Mouse (Mus musculus) liver, adult 2 months (tissue): ENCODE measurements around the gene Epb41l3. TPM values are rescaled to one million over a fixed set of nuclear protein-coding genes. Genes with fewer than 3 reads are reported as not detected.

ENCODE experiments used
- DNase-seq: peaks from one replicate; pipeline ENCODE4 v3.0.0-alpha.2; 2011; ENCODE audit warnings: low read depth, low spot score; ENCODE audit errors: extremely low read depth
- H3K27ac ChIP-seq: fragments of 200-500 bp; replicated peaks from 2 replicates; pipeline ENCODE4 v1.5.1; 2012; ENCODE audit warnings: low read depth, mild to moderate bottlenecking, control low read depth, inconsistent platforms, low read length; ENCODE audit not compliant: insufficient read depth
- H3K27me3 ChIP-seq: fragments of 200-500 bp; 2 replicates; pipeline ENCODE4 v1.6.1; 2012; ENCODE audit warnings: mild to moderate bottlenecking, moderate library complexity, low read length, inconsistent platforms; ENCODE audit not compliant: control insufficient read depth, insufficient read depth
- H3K36me3 ChIP-seq: fragments of 200-500 bp; 2 replicates; pipeline ENCODE4 v1.6.1; 2012; ENCODE audit warnings: low read length, inconsistent platforms; ENCODE audit not compliant: control insufficient read depth, insufficient read depth
- H3K4me1 ChIP-seq: fragments of 200-500 bp; 2 replicates; pipeline ENCODE4 v1.6.1; 2011; ENCODE audit warnings: low read length; ENCODE audit not compliant: control insufficient read depth, insufficient read depth
- H3K4me3 ChIP-seq: fragments of 200-500 bp; 2 replicates; pipeline ENCODE4 v1.5.1; 2011; ENCODE audit warnings: low read depth, mild to moderate bottlenecking, control low read depth, low read length, moderate library complexity; ENCODE audit not compliant: insufficient read depth
- H3K79me2 ChIP-seq: fragments of 200-500 bp; 2 replicates; pipeline ENCODE4 v1.6.1; 2012; ENCODE audit warnings: inconsistent platforms, mild to moderate bottlenecking, low read length, moderate library complexity; ENCODE audit not compliant: control insufficient read depth, insufficient read depth
- H3K9ac ChIP-seq: fragments of 200-500 bp; 2 replicates; pipeline ENCODE4 v1.6.1; 2012; ENCODE audit warnings: low read depth, mild to moderate bottlenecking, control low read depth, inconsistent platforms, low read length
- CTCF ChIP-seq: fragments of 200-500 bp; IDR thresholded peaks from 2 replicates; pipeline ENCODE4 v1.5.1; 2011; ENCODE audit warnings: low read depth, low read length, control low read depth
- POLR2A ChIP-seq: fragments of 200-500 bp; IDR thresholded peaks from 2 replicates; pipeline ENCODE4 v1.6.1; 2011; ENCODE audit warnings: low read length, control low read depth; ENCODE audit not compliant: insufficient read depth; ENCODE audit errors: extremely low read depth
- WGBS: fragments of 180-500 bp; shearing (Covaris S2); methylation state at CpG from one replicate; pipeline ENCODE4 v1.1.7; 2018; 5-methylcytosine and 5-hydroxymethylcytosine counted together
- polyA plus RNA-seq: library from polyadenylated mRNA; depleted of rRNA; stranded (reverse); fragments of >200 nt; gene quantifications from 2 replicates; pipeline ENCODE4 v1.2.3, GENCODE M21; 2012
- total RNA-seq: library from RNA; depleted of rRNA; stranded (reverse); fragments of >200 nt; gene quantifications from 2 replicates; pipeline ENCODE4 v1.2.3, GENCODE M21; 2014

Epb41l3 gene
- total and polyA plus RNA-seq, 2 experiments = 0.69 to 3.6 TPM

DNA sequence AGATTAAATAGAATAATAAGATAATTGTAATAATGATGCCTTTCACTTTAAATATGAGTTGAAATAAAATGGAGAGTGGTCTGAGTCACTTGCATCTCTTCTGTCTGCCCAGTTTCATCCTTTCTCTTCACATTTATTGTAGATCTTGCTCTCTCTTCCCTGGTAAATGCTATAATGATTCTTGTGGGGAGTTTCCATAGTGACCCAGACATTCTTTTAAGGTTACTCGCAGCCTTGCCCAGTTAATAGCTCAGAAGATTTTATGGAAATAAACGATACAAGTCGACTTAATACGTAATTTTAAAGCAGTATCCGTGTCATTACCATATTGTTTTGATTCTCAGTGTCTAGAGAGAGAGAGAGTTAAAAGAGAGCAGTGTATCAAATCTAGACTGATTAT lies 154.0 kb downstream of the Epb41l3 start:
- TF ChIP-seq POLR2A (no peak), CTCF (no peak)
- H3K4me1 ChIP-seq = no peaks in the 10 kb centered on the region
- WGBS = 72% methylated on average over 5 of the region's 5 CpGs
- peaks cover 2% of the 10 kb centered on the region; the same call in 1 of the 2 replicates for H3K27me3 ChIP-seq
- H3K27ac ChIP-seq = no peak overlapping the region
- no peaks in the 10 kb centered on the region for H3K79me2 ChIP-seq
- H3K9ac ChIP-seq = no peak overlapping the region
- no peak overlapping the region for H3K4me3 ChIP-seq
- DNase-seq = no peak
- H3K36me3 ChIP-seq = no peaks in the 10 kb centered on the region

DNA sequence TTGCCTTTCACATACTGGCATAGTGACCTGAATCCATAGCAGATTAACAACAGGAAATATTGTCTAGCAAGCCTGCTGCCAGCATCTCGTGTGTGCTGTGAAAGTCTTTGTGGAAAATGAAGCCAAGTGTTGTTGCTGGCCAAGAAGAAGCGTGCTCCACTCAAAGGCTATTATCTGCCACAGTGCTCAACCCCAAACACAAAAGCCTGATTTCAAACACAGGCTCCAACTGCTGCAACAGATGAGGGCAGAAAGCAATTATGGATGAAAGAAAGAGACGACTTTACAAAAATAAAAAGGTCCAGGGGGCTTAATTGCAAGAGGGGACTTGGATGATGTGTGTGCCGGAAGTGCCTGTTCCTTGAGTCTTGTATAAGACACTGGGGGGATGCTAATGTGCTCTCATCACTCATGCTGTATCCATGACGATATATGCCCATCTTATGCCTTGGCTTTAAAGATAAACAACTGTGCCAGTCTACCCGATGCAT lies 154.7 kb downstream of the Epb41l3 start:
- Histone ChIP-seq H3K4me1 (no peaks in the 10 kb centered on the region), H3K4me3 (no peak overlapping the region), H3K36me3 (no peaks in the 10 kb centered on the region), H3K9ac (no peak overlapping the region), H3K27ac (no peak overlapping the region), H3K27me3 (peaks cover 2% of the 10 kb centered on the region; the same call in 1 of the 2 replicates), H3K79me2 (no peaks in the 10 kb centered on the region)
- WGBS = 70% methylated on average over 6 of the region's 6 CpGs
- DNase-seq = no peak
- no peak for TF ChIP-seq CTCF
- no peak for TF ChIP-seq POLR2A

DNA sequence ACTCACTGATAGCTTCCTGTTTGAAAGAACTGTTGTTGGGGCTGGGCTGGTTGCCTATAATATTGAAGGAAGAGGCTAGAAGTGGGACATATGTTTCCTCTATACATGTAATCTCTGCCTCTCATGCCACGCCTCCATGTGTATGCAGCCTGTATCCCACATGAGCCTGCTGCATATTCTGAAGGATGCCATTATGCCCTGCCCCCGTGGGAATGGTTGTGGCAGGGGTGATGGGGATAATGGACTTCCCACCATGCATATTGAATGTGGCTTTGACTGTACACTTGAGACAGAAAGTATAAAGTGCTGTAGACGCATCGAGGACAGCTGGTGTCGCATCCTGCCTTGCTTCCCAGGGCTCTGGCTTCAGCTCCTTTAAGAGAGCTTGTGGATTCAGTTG lies 155.9 kb downstream of the Epb41l3 start:
- TF ChIP-seq CTCF = no peak
- TF ChIP-seq POLR2A = no peak
- Histone ChIP-seq H3K27me3 (peaks cover 2% of the 10 kb centered on the region; the same call in 1 of the 2 replicates), H3K36me3 (no peaks in the 10 kb centered on the region), H3K4me1 (no peaks in the 10 kb centered on the region), H3K9ac (no peak overlapping the region), H3K79me2 (no peaks in the 10 kb centered on the region), H3K4me3 (no peak overlapping the region), H3K27ac (no peak overlapping the region)
- DNase-seq = no peak
- WGBS = 85% methylated on average over 5 of the region's 5 CpGs

DNA sequence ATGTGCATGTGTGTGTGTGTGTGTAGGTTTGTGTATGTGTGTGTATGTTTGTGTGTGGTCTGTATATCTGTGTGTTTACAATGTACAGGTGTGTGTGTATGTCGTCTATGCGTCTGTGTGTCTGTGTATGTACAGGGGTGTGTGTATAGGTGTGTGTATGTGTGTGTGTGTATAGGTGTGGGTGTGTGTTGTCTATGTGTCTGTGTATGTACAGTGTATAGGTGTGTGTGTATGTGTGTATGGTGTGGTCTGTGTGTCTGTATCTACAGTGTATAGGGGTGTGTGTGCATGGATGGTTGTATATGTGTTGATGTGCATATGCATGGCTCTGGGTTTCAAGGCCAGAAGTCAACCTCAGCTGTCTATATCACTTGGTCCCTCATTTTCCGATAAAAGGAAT lies 161.7 kb downstream of the Epb41l3 start:
- Histone ChIP-seq H3K4me3 (no peak overlapping the region), H3K27me3 (no peaks in the 10 kb centered on the region), H3K79me2 (no peaks in the 10 kb centered on the region), H3K9ac (no peak overlapping the region), H3K36me3 (no peaks in the 10 kb centered on the region), H3K27ac (no peak overlapping the region), H3K4me1 (no peaks in the 10 kb centered on the region)
- no peak for DNase-seq
- TF ChIP-seq POLR2A (no peak), CTCF (no peak)
- 90% methylated on average over 3 of the region's 3 CpGs for WGBS

DNA sequence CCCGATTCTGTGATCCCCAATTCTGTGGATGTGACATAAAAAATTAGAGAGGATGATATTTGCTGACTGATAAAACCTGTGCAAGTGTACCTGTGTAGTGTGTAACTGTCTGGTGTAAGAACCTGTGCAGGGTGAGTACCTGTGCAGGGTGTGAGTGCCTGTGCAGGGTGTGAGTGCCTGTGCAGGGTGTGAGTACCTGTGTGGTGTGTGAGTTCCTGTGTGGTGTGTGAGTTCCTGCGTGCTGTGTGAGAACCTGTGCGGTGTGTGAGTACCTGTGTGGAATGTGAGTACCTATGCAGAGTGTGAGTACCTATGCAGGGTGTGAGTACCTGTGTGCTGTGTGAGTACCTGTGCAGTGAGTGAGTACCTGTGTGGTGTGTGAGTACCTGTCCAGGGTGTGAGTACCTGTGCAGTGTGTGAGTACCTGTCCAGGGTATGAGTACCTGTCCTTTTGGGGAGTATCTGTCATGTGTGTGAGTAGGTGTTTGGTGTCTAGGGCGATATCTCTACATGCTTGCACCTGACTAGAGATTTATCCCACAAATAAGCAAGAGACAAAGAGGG lies 163.4 kb downstream of the Epb41l3 start:
- TF ChIP-seq POLR2A (no peak), CTCF (no peak)
- DNase-seq = no peak
- H3K9ac ChIP-seq = no peak overlapping the region
- H3K27ac ChIP-seq = no peak overlapping the region
- H3K36me3 ChIP-seq = no peaks in the 10 kb centered on the region
- H3K79me2 ChIP-seq = no peaks in the 10 kb centered on the region
- no peaks in the 10 kb centered on the region for H3K27me3 ChIP-seq
- no peaks in the 10 kb centered on the region for H3K4me1 ChIP-seq
- 90% methylated on average over 4 of the region's 4 CpGs for whole genome bisulfite sequencing
- H3K4me3 ChIP-seq = no peak overlapping the region

DNA sequence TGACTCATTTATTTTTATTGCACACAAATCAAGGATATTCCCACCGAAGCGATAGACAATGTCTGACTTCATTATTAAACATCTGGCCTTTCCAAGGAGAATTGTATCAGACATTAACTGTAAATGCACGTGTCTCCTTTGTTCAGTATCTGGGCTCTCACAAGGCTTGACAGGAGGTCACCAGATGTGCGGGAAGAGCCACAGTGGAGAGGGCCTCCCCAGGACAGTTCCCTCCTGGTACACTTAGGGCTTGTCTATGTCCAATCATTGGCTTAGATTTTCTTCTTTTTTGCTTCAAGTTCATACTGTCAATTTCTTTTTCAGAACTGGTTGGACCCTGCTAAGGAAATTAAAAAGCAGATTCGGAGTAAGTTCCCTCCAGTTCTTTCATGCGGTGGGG lies 163.9 kb downstream of the Epb41l3 start:
- Histone ChIP-seq H3K36me3 (no peaks in the 10 kb centered on the region), H3K27ac (no peak overlapping the region), H3K4me3 (no peak overlapping the region), H3K4me1 (no peaks in the 10 kb centered on the region), H3K9ac (no peak overlapping the region), H3K79me2 (no peaks in the 10 kb centered on the region), H3K27me3 (no peaks in the 10 kb centered on the region)
- TF ChIP-seq CTCF (no peak), POLR2A (no peak)
- 95% methylated on average over 6 of the region's 6 CpGs for WGBS
- DNase-seq = no peak
